In genomic region chr9:65696337-65696736, GRCm38 (mm10) we compare ENCODE assay signal across 10 mouse cellular contexts. TPM values are rescaled to one million over a fixed set of nuclear protein-coding genes. Genes with fewer than 3 reads are reported as not detected.
DNase-seq lines count a peak whose midpoint lies in the region; ATAC-seq and TF ChIP-seq lines count a peak whose summit lies in the region.
"Had no signal": no experiment of that assay in that cellular context is flagged by ENCODE, and none has a peak within 500 bp of the region (broad histone marks: within the 10 kb centered on the region; RNA-seq: fewer than 3 reads in every experiment).

No protein-coding gene starts in this region.

- no peak overlapping the region for H3K4me3 ChIP-seq in hindbrain, embryonic 14.5 days (replicated peaks; ENCODE audit: low read length)
- H3K4me3 ChIP-seq in hindbrain, embryonic 11.5 days (ENCODE audit: low read depth, low read length): no peak overlapping the region
- no peak overlapping the region for H3K4me3 ChIP-seq in intestine, postnatal 0 days (ENCODE audit: low read depth, low read length)
- H3K4me3 ChIP-seq in forebrain, embryonic 11.5 days (ENCODE audit: low read depth, low read length): no peak overlapping the region
- H3K4me3 ChIP-seq: limb, embryonic 12.5 days had no signal

- no peak for ATAC-seq in hindbrain, embryonic 14.5 days (ENCODE audit: low FRiP score)
- no peak for ATAC-seq in hindbrain, embryonic 11.5 days (ENCODE audit: low FRiP score)
- no peak for ATAC-seq in intestine, postnatal 0 days
- no peak for ATAC-seq in forebrain, embryonic 11.5 days (replicated peaks; ENCODE audit: low FRiP score)

- no peak overlapping the region for H3K4me2 ChIP-seq in hindbrain, embryonic 14.5 days (replicated peaks)
- no peak overlapping the region for H3K4me2 ChIP-seq in hindbrain, embryonic 11.5 days (replicated peaks; ENCODE audit: low read depth, low read length)
- no peak overlapping the region for H3K4me2 ChIP-seq in intestine, postnatal 0 days (replicated peaks; ENCODE audit: low read depth)
- no peak overlapping the region for H3K4me2 ChIP-seq in forebrain, embryonic 11.5 days (ENCODE audit: low read depth, low read length, severe bottlenecking)
- H3K4me2 ChIP-seq: limb, embryonic 12.5 days had no signal

- H3K36me3 ChIP-seq in hindbrain, embryonic 14.5 days (replicated peaks; ENCODE audit: control insufficient read depth, insufficient read depth): peaks cover 94% of the 10 kb centered on the region
- peaks cover 10% of the 10 kb centered on the region; the same call in 1 of the 2 replicates for H3K36me3 ChIP-seq in hindbrain, embryonic 11.5 days (ENCODE audit: control insufficient read depth, insufficient read depth, low read length)
- H3K36me3 ChIP-seq in intestine, postnatal 0 days (ENCODE audit: control insufficient read depth, insufficient read depth): peaks cover 65% of the 10 kb centered on the region
- peaks cover 9% of the 10 kb centered on the region for H3K36me3 ChIP-seq in forebrain, embryonic 11.5 days (ENCODE audit: control insufficient read depth, insufficient read depth, low read length)

- H3K27me3 ChIP-seq in hindbrain, embryonic 14.5 days (ENCODE audit: control insufficient read depth, insufficient read depth, low read length): no peaks in the 10 kb centered on the region
- no peaks in the 10 kb centered on the region for H3K27me3 ChIP-seq in hindbrain, embryonic 11.5 days (ENCODE audit: control insufficient read depth, insufficient read depth, low read length)
- no peaks in the 10 kb centered on the region for H3K27me3 ChIP-seq in intestine, postnatal 0 days (replicated peaks; ENCODE audit: control insufficient read depth, insufficient read depth, low read length)
- no peaks in the 10 kb centered on the region for H3K27me3 ChIP-seq in forebrain, embryonic 11.5 days (ENCODE audit: control insufficient read depth, insufficient read depth, low read length)
- H3K27me3 ChIP-seq: limb, embryonic 12.5 days had no signal

- no peak for TF ChIP-seq CTCF in brain, embryonic 14.5 days (IDR thresholded peaks at IDR 0.05; ENCODE audit: borderline replicate concordance, extremely low read depth, insufficient read depth, insufficient read length)
- no peak for TF ChIP-seq CTCF in intestine, postnatal 0 days (IDR thresholded peaks at IDR 0.05; ENCODE audit: low read depth)

- peak overlapping the region; percentile 40; the same call in 1 of the 2 replicates for H3K27ac ChIP-seq in hindbrain, embryonic 14.5 days
- no peak overlapping the region for H3K27ac ChIP-seq in hindbrain, embryonic 11.5 days (ENCODE audit: low read depth, low read length)
- peak overlapping the region; percentile 21; the same call in 1 of the 2 replicates for H3K27ac ChIP-seq in intestine, postnatal 0 days (ENCODE audit: low read depth, low read length)
- H3K27ac ChIP-seq in forebrain, embryonic 11.5 days (ENCODE audit: low read depth, low read length): no peak overlapping the region
- H3K27ac ChIP-seq: limb, embryonic 12.5 days had no signal

- H3K9ac ChIP-seq in hindbrain, embryonic 14.5 days: no peak overlapping the region
- H3K9ac ChIP-seq in hindbrain, embryonic 11.5 days (ENCODE audit: low read depth, low read length): no peak overlapping the region
- no peak overlapping the region for H3K9ac ChIP-seq in intestine, postnatal 0 days (ENCODE audit: low read depth, low read length)
- no peak overlapping the region for H3K9ac ChIP-seq in forebrain, embryonic 11.5 days (ENCODE audit: low read length)
- H3K9ac ChIP-seq: limb, embryonic 12.5 days had no signal

- DNase-seq in hindbrain, embryonic 14.5 days (ENCODE audit: low spot score): peak; percentile 38
- no peak for DNase-seq in hindbrain, embryonic 11.5 days (ENCODE audit: low spot score)
- DNase-seq in MN1 (ENCODE audit: low spot score): peak; percentile 71
- DNase-seq in brain, embryonic 14.5 days (ENCODE audit: low read depth): peak; percentile 53
- no peak for DNase-seq in spleen, adult 12 weeks (ENCODE audit: low spot score)
- no peak for DNase-seq in frontal cortex, postnatal 14 days (ENCODE audit: low spot score in 2 of 2)
- no peak for DNase-seq in forebrain, embryonic 11.5 days (ENCODE audit: low spot score)
- DNase-seq: gastrocnemius, postnatal 14 days had no signal

- TF ChIP-seq POLR2A in brain, embryonic 14.5 days (IDR thresholded peaks at IDR 0.05; ENCODE audit: borderline replicate concordance, extremely low read depth, insufficient read depth, insufficient read length, poor library complexity, severe bottlenecking): no peak

- no peaks in the 10 kb centered on the region for H3K9me3 ChIP-seq in hindbrain, embryonic 14.5 days (ENCODE audit: control insufficient read depth, low read length)
- no peaks in the 10 kb centered on the region for H3K9me3 ChIP-seq in hindbrain, embryonic 11.5 days (ENCODE audit: control insufficient read depth, low read length)
- H3K9me3 ChIP-seq in intestine, postnatal 0 days (ENCODE audit: control insufficient read depth): no peaks in the 10 kb centered on the region
- no peaks in the 10 kb centered on the region for H3K9me3 ChIP-seq in forebrain, embryonic 11.5 days (ENCODE audit: control insufficient read depth, low read length)
- H3K9me3 ChIP-seq: limb, embryonic 12.5 days had no signal

- H3K4me1 ChIP-seq in hindbrain, embryonic 14.5 days (replicated peaks; ENCODE audit: control insufficient read depth, insufficient read depth, low read length): peaks cover 9% of the 10 kb centered on the region; the same call in 1 of the 2 replicates
- H3K4me1 ChIP-seq in hindbrain, embryonic 11.5 days (replicated peaks; ENCODE audit: control insufficient read depth, insufficient read depth, low read length): peaks cover 6% of the 10 kb centered on the region; the same call in 1 of the 2 replicates
- H3K4me1 ChIP-seq in intestine, postnatal 0 days (replicated peaks; ENCODE audit: control insufficient read depth, insufficient read depth, low read length): no peaks in the 10 kb centered on the region
- H3K4me1 ChIP-seq in forebrain, embryonic 11.5 days (replicated peaks; ENCODE audit: control insufficient read depth, insufficient read depth, low read length): peaks cover 5% of the 10 kb centered on the region; the same call in 1 of the 2 replicates

RNA-seq across cellular contexts. Expression of gene Oaz2, which starts 28.5 kb away (rescaled TPM):
- 280 and 287 TPM in 2 replicates for polyA plus RNA-seq in hindbrain, embryonic 14.5 days (2014; fragmentation: Nextera tagmentation; extraction: Ambion mirVana)
- 204 and 224 TPM in 2 replicates for polyA plus RNA-seq in hindbrain, embryonic 11.5 days (2014; fragmentation: Nextera tagmentation; extraction: Ambion mirVana)
- 216 and 247 TPM in 2 replicates for polyA plus RNA-seq in brain, embryonic 14.5 days (2012; rRNA removed)
- 141 and 152 TPM in 2 replicates for polyA plus RNA-seq in intestine, postnatal 0 days (2015; fragmentation: Nextera tagmentation; extraction: Ambion mirVana)
- polyA plus RNA-seq in forebrain, embryonic 11.5 days (2014; fragmentation: Nextera tagmentation; extraction: Ambion mirVana): 208 and 218 TPM in 2 replicates

Comparison
In these comparisons a context has a peak if more than half of its experiments do, and no peak if none do; other contexts are left out.
1. DNase-seq: peak in hindbrain, embryonic 14.5 days (single experiment), MN1 (single experiment) and brain, embryonic 14.5 days (single experiment); none in hindbrain, embryonic 11.5 days (single experiment), spleen, adult 12 weeks (single experiment), frontal cortex, postnatal 14 days (0 of 2) and forebrain, embryonic 11.5 days (single experiment).
2. H3K27ac ChIP-seq: peak in hindbrain, embryonic 14.5 days (single experiment) and intestine, postnatal 0 days (single experiment); none in hindbrain, embryonic 11.5 days (single experiment) and forebrain, embryonic 11.5 days (single experiment).